Mouse (Mus musculus): ENCODE data around the gene Col13a1. TPM values are rescaled to one million over a fixed set of nuclear protein-coding genes. Genes with fewer than 3 reads are reported as not detected.

The Col13a1 gene
- polyA plus RNA-seq, 1 experiment from 2014 or later = 3.2 TPM

GRCm38 (mm10) chr10:61920655-61921365 is 58.1 kb downstream of the Col13a1 start:
- no peak overlapping the region for H3K27ac ChIP-seq (replicated peaks)
- no peaks in the 10 kb centered on the region for H3K27me3 ChIP-seq
- no peak overlapping the region for H3K9ac ChIP-seq
- H3K4me3 ChIP-seq = no peak overlapping the region
- no peaks in the 10 kb centered on the region for H3K36me3 ChIP-seq
- peaks cover 16% of the 10 kb centered on the region for H3K4me1 ChIP-seq (replicated peaks)
- ATAC-seq (ENCODE audit: low read depth) = no peak
- WGBS = 45% methylated on average over 11 of the region's 11 CpGs
- no peak overlapping the region for H3K4me2 ChIP-seq
- no peaks in the 10 kb centered on the region for H3K9me3 ChIP-seq

DNA sequence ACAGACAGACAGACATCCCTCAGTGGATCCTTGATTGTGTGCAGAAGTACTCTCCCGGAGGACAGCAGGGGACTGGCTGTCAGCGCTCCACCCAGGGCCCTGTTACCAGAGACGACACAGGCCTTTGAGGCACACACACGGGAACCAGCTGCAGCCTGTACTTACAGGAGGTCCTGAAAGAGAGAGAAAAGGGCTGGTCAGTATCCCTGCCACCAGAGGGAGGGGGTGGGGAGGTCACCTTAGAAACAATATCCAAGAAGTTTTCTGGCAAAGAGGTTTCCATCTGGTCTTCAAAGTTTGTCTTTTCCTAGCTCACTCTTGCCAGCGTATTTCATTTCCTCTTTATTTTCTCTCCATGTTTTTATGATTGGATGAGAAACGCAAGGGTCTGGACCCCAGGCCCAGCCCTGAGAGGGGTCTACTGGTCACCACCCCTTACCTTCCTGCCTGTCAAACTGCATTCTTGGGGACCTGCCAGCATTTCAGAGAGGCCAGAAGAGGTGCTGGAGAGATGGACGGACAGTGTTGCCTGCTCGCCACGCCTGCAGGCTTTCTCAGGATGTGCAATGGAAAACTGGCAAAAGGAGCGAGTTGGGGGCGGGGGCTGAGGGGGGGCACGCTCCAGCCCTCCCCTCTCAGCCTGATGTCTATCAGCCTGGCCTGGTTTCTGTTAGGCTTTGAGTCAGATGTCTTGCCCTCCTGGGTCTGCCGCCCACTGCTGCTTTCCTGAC is 58.8 kb downstream of the Col13a1 start:
- ATAC-seq (ENCODE audit: low read depth) = no peak; the same call in 1 of the 2 replicates
- no peaks in the 10 kb centered on the region for H3K36me3 ChIP-seq
- no peak overlapping the region for H3K9ac ChIP-seq
- H3K27ac ChIP-seq (replicated peaks) = no peak overlapping the region
- H3K27me3 ChIP-seq = no peaks in the 10 kb centered on the region
- WGBS = 53% methylated on average over 13 of the region's 13 CpGs
- H3K4me1 ChIP-seq (replicated peaks) = peaks cover 16% of the 10 kb centered on the region
- H3K9me3 ChIP-seq = peaks cover 4% of the 10 kb centered on the region
- no peak overlapping the region for H3K4me2 ChIP-seq
- no peak overlapping the region for H3K4me3 ChIP-seq

DNA sequence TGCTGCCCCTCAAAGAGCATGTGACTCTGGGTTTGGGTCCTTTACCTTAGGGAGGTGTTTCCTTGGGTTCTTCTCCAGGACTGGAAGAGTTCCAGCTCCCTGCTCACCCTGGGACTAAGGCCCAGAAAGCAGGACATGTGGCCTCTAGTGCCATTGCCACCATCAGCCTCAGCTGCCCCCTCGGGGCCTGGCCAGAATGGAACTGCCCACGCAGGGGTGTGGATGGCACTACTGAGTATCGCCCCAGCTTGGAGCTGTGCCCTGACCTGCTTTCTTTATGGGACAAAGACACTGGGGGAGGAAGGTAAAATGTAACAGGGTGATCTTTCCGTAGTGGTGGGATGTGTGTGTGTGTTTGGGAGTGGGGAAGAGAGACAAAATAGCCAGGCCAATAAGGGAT is 59.4 kb downstream of the Col13a1 start:
- WGBS = 79% methylated on average over 4 of the region's 4 CpGs
- H3K4me1 ChIP-seq (replicated peaks) = peaks cover 16% of the 10 kb centered on the region
- no peak for ATAC-seq (ENCODE audit: low read depth)

DNA sequence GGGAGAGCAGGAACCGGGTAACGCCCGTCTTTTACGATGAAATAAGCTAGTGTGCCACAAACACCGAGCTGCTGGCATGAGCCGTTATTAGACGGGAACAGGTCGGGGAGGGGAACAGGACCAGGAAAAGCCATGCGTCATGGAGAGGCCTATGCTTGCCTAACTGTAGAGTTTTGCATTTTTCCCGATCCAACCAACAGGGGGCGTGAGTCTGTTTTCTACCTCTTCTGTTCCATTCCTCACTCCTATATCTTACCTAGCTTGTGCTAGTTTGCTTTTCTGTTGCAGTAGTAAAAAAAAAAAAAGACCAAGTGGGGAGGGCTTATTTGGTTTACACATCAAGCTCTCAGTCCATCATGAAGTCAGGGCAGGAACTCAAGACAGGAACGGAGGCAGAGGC is 61.8 kb downstream of the Col13a1 start:
- WGBS = 92% methylated on average over 12 of the region's 12 CpGs
- Histone ChIP-seq H3K27me3 (no peaks in the 10 kb centered on the region), H3K27ac (replicated peaks) (no peak overlapping the region), H3K9me3 (peaks cover 9% of the 10 kb centered on the region), H3K36me3 (no peaks in the 10 kb centered on the region), H3K4me3 (no peak overlapping the region), H3K4me2 (no peak overlapping the region), H3K9ac (no peak overlapping the region), H3K4me1 (replicated peaks) (peaks cover 16% of the 10 kb centered on the region)
- no peak for ATAC-seq (ENCODE audit: low read depth)

More for the DNA sequence above, 59.4 kb downstream of the Col13a1 start:
- no peak overlapping the region for H3K9ac ChIP-seq
- H3K36me3 ChIP-seq = no peaks in the 10 kb centered on the region
- no peak overlapping the region for H3K27ac ChIP-seq (replicated peaks)
- no peak overlapping the region for H3K4me3 ChIP-seq
- no peaks in the 10 kb centered on the region for H3K27me3 ChIP-seq
- peaks cover 9% of the 10 kb centered on the region for H3K9me3 ChIP-seq
- no peak overlapping the region for H3K4me2 ChIP-seq

GRCm38 (mm10) chr10:61911770-61912169 is 67.1 kb downstream of the Col13a1 start:
- Histone ChIP-seq H3K4me1 (replicated peaks) (no peaks in the 10 kb centered on the region), H3K9me3 (peaks cover 9% of the 10 kb centered on the region), H3K27ac (replicated peaks) (no peak overlapping the region), H3K27me3 (no peaks in the 10 kb centered on the region), H3K4me2 (no peak overlapping the region), H3K36me3 (no peaks in the 10 kb centered on the region), H3K9ac (no peak overlapping the region), H3K4me3 (no peak overlapping the region)
- no peak for ATAC-seq (ENCODE audit: low read depth)
- WGBS = 69% methylated on average over 4 of the region's 4 CpGs

DNA sequence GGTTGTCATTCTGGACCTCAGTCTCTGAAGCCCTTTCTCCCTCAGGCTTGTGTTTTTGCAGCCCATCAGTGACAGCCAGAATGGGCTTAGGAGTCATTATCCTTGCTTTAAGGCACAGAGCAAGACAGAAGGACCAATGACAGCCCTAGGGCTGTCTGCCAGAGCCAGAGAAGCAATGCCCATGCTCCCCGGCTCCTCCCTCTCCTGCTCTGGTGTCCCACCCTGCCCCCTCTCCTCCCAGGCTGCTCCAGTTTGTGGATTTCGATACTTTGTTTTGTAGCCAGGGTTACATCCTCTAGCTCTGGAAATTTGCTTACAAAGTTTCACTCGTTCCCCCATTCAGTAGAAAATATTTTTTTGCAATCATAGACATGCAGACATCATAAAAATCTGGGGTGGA is 69.9 kb downstream of the Col13a1 start:
- Histone ChIP-seq H3K9ac (no peak overlapping the region), H3K36me3 (no peaks in the 10 kb centered on the region), H3K4me2 (no peak overlapping the region), H3K4me1 (replicated peaks) (no peaks in the 10 kb centered on the region), H3K27me3 (no peaks in the 10 kb centered on the region), H3K9me3 (no peaks in the 10 kb centered on the region; the same call in 1 of the 2 replicates), H3K4me3 (no peak overlapping the region), H3K27ac (replicated peaks) (no peak overlapping the region)
- ATAC-seq (ENCODE audit: low read depth) = no peak
- 79% methylated on average over 3 of the region's 3 CpGs for WGBS

GRCm38 (mm10) chr10:61906226-61906625 is 72.7 kb downstream of the Col13a1 start:
- Histone ChIP-seq H3K36me3 (no peaks in the 10 kb centered on the region), H3K27me3 (no peaks in the 10 kb centered on the region), H3K4me3 (no peak overlapping the region), H3K4me2 (no peak overlapping the region), H3K27ac (replicated peaks) (no peak overlapping the region), H3K9ac (no peak overlapping the region), H3K9me3 (no peaks in the 10 kb centered on the region), H3K4me1 (replicated peaks) (no peaks in the 10 kb centered on the region)
- no peak for ATAC-seq (ENCODE audit: low read depth)
- WGBS = 28% methylated on average over 5 of the region's 5 CpGs

GRCm38 (mm10) chr10:61905308-61905707 is 73.6 kb downstream of the Col13a1 start:
- Histone ChIP-seq H3K4me2 (no peak overlapping the region), H3K27me3 (no peaks in the 10 kb centered on the region), H3K9me3 (no peaks in the 10 kb centered on the region), H3K36me3 (no peaks in the 10 kb centered on the region), H3K9ac (no peak overlapping the region), H3K4me3 (no peak overlapping the region), H3K4me1 (replicated peaks) (no peaks in the 10 kb centered on the region), H3K27ac (replicated peaks) (no peak overlapping the region)
- ATAC-seq (ENCODE audit: low read depth) = no peak
- 54% methylated on average over 8 of the region's 8 CpGs for WGBS

DNA sequence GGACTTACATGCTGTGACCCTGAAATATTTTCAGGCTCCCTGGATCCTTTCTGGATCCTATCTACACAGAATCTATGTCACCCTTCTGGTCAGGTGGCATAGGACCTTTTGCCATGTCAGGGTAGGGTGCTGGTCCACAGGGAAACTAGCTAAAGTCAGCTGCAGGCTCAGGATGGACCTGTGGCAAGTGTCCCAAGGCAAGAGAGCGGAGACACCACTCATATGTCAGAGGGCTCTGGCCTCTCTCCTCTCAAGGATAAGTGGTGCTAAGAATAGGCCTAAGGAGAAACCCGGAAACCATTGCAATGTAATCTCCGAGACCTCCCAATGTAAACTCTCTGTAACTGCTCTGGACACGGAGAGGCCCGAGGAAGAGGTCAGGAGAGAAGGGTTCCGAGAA is 80.8 kb downstream of the Col13a1 start:
- Histone ChIP-seq H3K9ac (no peak overlapping the region), H3K27ac (replicated peaks) (no peak overlapping the region), H3K27me3 (no peaks in the 10 kb centered on the region), H3K4me3 (no peak overlapping the region), H3K9me3 (no peaks in the 10 kb centered on the region), H3K36me3 (no peaks in the 10 kb centered on the region), H3K4me1 (replicated peaks) (no peaks in the 10 kb centered on the region), H3K4me2 (no peak overlapping the region)
- no peak for ATAC-seq (ENCODE audit: low read depth)
- 90% methylated on average over 6 of the region's 6 CpGs for WGBS

DNA sequence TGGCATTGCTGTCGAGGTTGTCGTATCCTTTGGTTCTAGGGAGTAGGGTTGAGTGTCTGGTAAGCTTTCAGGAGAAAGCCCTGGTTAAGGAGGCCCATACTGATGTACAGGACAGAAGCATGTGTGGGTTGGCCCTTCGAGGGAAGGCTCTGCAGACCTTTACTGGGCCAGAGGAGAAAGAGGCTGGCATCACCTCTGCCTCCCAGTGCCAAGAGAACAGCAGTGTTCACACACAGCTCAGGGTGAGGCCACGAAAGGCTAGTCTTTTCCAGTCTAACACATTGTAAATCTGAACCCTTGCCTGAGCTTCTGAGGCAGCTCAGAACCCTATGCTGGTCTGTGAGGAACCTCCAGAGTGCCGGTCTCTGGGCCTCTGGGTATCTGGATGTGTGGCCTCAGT is 84.3 kb downstream of the Col13a1 start:
- H3K9ac ChIP-seq = no peak overlapping the region
- ATAC-seq (ENCODE audit: low read depth) = no peak

GRCm38 (mm10) chr10:61891138-61891537 is 87.8 kb downstream of the Col13a1 start:
- no peaks in the 10 kb centered on the region for H3K36me3 ChIP-seq
- H3K4me3 ChIP-seq = no peak overlapping the region
- ATAC-seq (ENCODE audit: low read depth) = no peak
- H3K9me3 ChIP-seq = no peaks in the 10 kb centered on the region
- H3K27me3 ChIP-seq = no peaks in the 10 kb centered on the region
- H3K4me1 ChIP-seq (replicated peaks) = no peaks in the 10 kb centered on the region
- H3K27ac ChIP-seq (replicated peaks) = no peak overlapping the region
- no peak overlapping the region for H3K4me2 ChIP-seq
- 76% methylated on average over 9 of the region's 9 CpGs for WGBS
- no peak overlapping the region for H3K9ac ChIP-seq

More for the DNA sequence above, 84.3 kb downstream of the Col13a1 start:
- H3K27me3 ChIP-seq = no peaks in the 10 kb centered on the region
- no peaks in the 10 kb centered on the region for H3K9me3 ChIP-seq
- no peaks in the 10 kb centered on the region for H3K36me3 ChIP-seq
- no peak overlapping the region for H3K4me3 ChIP-seq
- no peak overlapping the region for H3K27ac ChIP-seq (replicated peaks)
- 83% methylated on average over 5 of the region's 5 CpGs for WGBS
- no peak overlapping the region for H3K4me2 ChIP-seq
- H3K4me1 ChIP-seq (replicated peaks) = no peaks in the 10 kb centered on the region

DNA sequence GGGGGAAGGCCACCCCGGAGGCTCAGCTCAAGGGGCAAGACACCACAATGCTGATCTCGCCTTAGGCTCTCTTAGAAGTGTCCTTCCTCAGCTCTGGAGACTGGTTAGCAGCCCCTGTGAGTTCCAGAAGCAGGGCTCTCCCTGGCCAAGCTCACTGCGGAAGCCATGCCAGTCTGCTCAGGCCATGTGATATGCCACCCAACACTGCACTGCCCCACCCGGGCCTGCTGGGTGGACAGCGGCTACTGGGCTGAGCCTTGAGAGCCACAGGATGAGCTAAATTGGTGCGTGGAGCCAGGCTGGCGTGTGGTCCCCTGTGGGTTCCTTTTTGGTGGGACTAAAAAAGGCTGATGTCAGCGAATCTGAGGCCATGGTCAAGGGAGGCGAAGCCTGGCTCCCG is 88.6 kb downstream of the Col13a1 start:
- H3K36me3 ChIP-seq = no peaks in the 10 kb centered on the region
- H3K4me2 ChIP-seq = no peak overlapping the region
- 95% methylated on average over 10 of the region's 10 CpGs for WGBS
- ATAC-seq (ENCODE audit: low read depth) = no peak
- no peak overlapping the region for H3K9ac ChIP-seq
- H3K27ac ChIP-seq (replicated peaks) = no peak overlapping the region
- no peaks in the 10 kb centered on the region for H3K9me3 ChIP-seq
- H3K27me3 ChIP-seq = no peaks in the 10 kb centered on the region
- no peaks in the 10 kb centered on the region for H3K4me1 ChIP-seq (replicated peaks)
- no peak overlapping the region for H3K4me3 ChIP-seq
